Mouse (Mus musculus) olfactory bulb, adult 2 months (tissue): Measurements from ENCODE around the gene Slamf9. TPM values are rescaled to one million over a fixed set of nuclear protein-coding genes. Genes with fewer than 3 reads are reported as not detected.

Source experiments
- H3K27ac ChIP-seq: fragments of 200-500 bp; 2 replicates; pipeline ENCODE4 v1.5.1; 2012; ENCODE audit warnings: low read depth, low read length; ENCODE audit not compliant: insufficient read depth
- H3K4me1 ChIP-seq: fragments of 200-500 bp; 2 replicates; pipeline ENCODE4 v1.6.1; 2012; ENCODE audit warnings: low read length; ENCODE audit not compliant: control insufficient read depth, insufficient read depth
- H3K4me3 ChIP-seq: fragments of 200-500 bp; 2 replicates; pipeline ENCODE4 v1.5.1; 2012; ENCODE audit warnings: mild to moderate bottlenecking, low read depth, low read length, moderate library complexity; ENCODE audit not compliant: insufficient read depth
- CTCF ChIP-seq: fragments of 200-500 bp; IDR thresholded peaks from 2 replicates; pipeline ENCODE4 v1.5.1; 2012; ENCODE audit warnings: low read depth, mild to moderate bottlenecking, low read length, moderate library complexity; ENCODE audit not compliant: insufficient read depth
- POLR2A ChIP-seq: fragments of 200-500 bp; IDR thresholded peaks from 2 replicates; pipeline ENCODE4 v1.6.1; 2012; ENCODE audit warnings: mild to moderate bottlenecking, low read depth, low read length, moderate library complexity; ENCODE audit not compliant: insufficient read depth
- WGBS: fragments of 180-500 bp; shearing (Covaris S2); methylation state at CpG from one replicate; pipeline ENCODE4 v1.1.7; 2018; 5-methylcytosine and 5-hydroxymethylcytosine counted together
- polyA plus RNA-seq: library from polyadenylated mRNA; stranded (reverse); fragments of >200 nt; gene quantifications from 2 replicates; pipeline ENCODE4 v1.2.4, GENCODE M21; 2012; ENCODE audit warnings: low replicate concordance; ENCODE audit not compliant: missing spikeins, insufficient read depth, insufficient read length

The Slamf9 gene
- polyA plus RNA-seq, 1 experiment: not detected

- WGBS: 76% methylated on average over 7 of the region's 7 CpGs
- H3K27ac ChIP-seq: no peak overlapping the region
- TF ChIP-seq CTCF: no peak
- no peak for TF ChIP-seq POLR2A
- no peaks in the 10 kb centered on the region for H3K4me1 ChIP-seq
- H3K4me3 ChIP-seq: no peak overlapping the region
Observed at GRCm38 (mm10) chr1:172456001-172456677, 19.0 kb upstream of the Slamf9 start.

GRCm38 (mm10) chr1:172457196-172457595 lies 18.0 kb upstream of the Slamf9 start:
- Histone ChIP-seq H3K27ac (no peak overlapping the region), H3K4me1 (no peaks in the 10 kb centered on the region), H3K4me3 (no peak overlapping the region)
- WGBS: 91% methylated on average over 3 of the region's 3 CpGs
- TF ChIP-seq CTCF (no peak), POLR2A (no peak)

- TF ChIP-seq CTCF: no peak
- no peak for TF ChIP-seq POLR2A
- Histone ChIP-seq H3K4me1 (no peaks in the 10 kb centered on the region), H3K27ac (no peak overlapping the region), H3K4me3 (no peak overlapping the region)
- 92% methylated on average over 3 of the region's 3 CpGs for WGBS
Observed at GRCm38 (mm10) chr1:172458041-172458440, 17.1 kb upstream of the Slamf9 start.

GRCm38 (mm10) chr1:172461602-172462001 lies 13.6 kb upstream of the Slamf9 start:
- Histone ChIP-seq H3K4me1 (no peaks in the 10 kb centered on the region), H3K4me3 (no peak overlapping the region), H3K27ac (no peak overlapping the region)
- WGBS: 73% methylated on average over 2 of the region's 2 CpGs
- no peak for TF ChIP-seq CTCF
- TF ChIP-seq POLR2A: no peak

GRCm38 (mm10) chr1:172462534-172462933 lies 12.6 kb upstream of the Slamf9 start:
- Histone ChIP-seq H3K4me1 (no peaks in the 10 kb centered on the region), H3K27ac (no peak overlapping the region), H3K4me3 (no peak overlapping the region)
- TF ChIP-seq CTCF: no peak
- no peak for TF ChIP-seq POLR2A
- 91% methylated on average over 3 of the region's 3 CpGs for WGBS

GRCm38 (mm10) chr1:172463387-172464333 lies 11.5 kb upstream of the Slamf9 start:
- Histone ChIP-seq H3K4me3 (no peak overlapping the region), H3K27ac (no peak overlapping the region), H3K4me1 (no peaks in the 10 kb centered on the region)
- TF ChIP-seq POLR2A (no peak), CTCF (no peak)
- WGBS: 91% methylated on average over 16 of the region's 16 CpGs

DNA sequence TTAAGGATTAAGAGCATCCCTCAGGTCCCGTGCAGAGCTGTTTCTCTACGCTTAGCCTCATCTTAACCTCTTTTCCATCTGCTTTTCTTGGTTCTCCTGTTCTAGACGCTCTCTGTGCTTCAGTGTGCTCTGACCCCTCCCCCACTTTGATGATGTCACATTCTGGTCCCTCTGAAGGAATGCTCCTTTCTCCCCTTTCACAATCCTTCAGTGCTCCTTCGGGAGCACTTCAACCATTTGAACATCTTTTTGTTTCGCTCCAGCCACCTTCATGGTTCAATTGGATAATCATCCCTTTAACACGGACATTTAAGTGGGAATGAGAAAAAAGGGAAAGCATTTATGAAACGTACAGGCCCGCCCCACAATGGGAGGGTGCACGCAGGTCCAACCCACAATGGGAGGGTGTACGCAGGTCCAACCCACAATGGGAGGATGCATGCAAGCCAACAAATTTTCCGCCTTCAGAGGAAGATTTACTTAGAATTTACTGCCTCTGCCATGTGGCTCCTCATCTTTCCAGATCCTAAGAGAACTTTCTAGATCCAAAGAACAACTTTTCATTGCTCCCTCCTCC lies 6.8 kb upstream of the Slamf9 start:
- WGBS: 80% methylated on average over 11 of the region's 11 CpGs
- Histone ChIP-seq H3K27ac (no peak overlapping the region), H3K4me1 (no peaks in the 10 kb centered on the region)

GRCm38 (mm10) chr1:172469373-172469772 lies 5.8 kb upstream of the Slamf9 start:
- Histone ChIP-seq H3K27ac (no peak overlapping the region), H3K4me1 (no peaks in the 10 kb centered on the region), H3K4me3 (no peak overlapping the region)
- TF ChIP-seq POLR2A: no peak
- TF ChIP-seq CTCF: no peak
- WGBS: 84% methylated on average over 5 of the region's 5 CpGs

More for the DNA sequence above, 6.8 kb upstream of the Slamf9 start:
- no peak for TF ChIP-seq POLR2A
- no peak for TF ChIP-seq CTCF
- H3K4me3 ChIP-seq: no peak overlapping the region
